Mouse (Mus musculus) cerebellum, postnatal 25 days (tissue): ENCODE data around the gene Slc41a3.
"Not testable (repeated sequence)": the region's sequence is repeated elsewhere in the genome, so short reads cannot be mapped to it uniquely, and the experiment has no call there.

Source experiments
- DNase-seq, 2 experiments: peaks; one replicate each; pipeline ENCODE4 v3.0.0; 2021; ENCODE audit warnings: mixed read lengths in 2 of 2

Gene Slc41a3

DNA sequence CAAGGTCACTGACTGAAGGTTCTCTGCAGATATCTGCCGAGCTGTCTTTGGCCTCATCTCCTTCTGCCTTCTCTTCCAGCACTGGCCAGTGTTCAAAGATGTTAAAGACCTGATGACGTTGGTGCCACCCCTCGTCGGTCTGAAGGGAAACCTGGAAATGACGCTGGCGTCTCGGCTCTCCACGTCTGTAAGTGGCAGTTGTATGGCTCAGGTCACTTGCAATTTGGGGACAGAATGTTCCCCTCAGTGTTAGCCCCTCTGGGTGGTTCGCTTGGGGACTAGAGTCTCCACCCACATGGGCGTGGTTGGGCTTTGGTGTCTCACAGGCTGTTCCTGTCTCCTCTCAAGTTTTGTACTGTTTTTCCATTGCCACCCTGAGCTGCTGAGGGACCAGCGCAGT lies 20.2 kb downstream of the Slc41a3 start:
- no peak for DNase-seq

DNA sequence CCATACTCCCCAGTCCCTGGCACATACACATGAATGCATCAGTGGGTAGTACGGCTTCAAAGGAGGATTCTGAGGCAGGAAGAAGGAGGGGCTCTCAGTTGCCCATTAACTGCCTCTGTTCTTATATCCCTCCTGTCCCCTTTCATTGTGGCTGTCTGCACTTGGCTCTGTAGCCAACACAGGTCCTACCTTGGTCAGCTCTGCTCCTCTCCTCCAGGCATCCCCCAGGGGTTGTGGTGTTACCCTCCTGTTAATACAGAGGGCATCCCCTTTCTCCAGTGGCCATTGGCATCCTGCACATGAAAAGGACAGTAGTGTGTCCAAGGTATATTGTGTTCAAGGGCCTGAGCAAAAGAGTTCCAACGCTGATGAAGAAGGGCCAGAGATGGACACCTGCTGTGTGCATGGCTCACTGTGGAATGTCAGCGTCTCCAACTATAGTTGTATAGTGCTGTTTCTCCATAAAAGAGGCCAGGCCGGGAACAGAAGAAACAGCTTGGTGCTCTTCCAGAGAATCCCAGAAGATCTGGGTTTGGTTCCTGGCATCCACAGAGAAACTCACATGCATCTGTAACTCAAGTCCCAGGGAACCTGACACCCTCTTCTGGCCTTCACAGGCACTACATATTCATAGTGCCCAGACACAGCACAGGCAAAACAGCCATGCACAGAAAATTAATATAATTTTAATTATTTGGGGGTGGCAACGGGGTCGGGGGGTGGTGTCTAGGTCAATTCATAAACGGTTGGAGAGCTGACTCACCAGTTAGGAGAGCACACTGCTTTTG lies 20.9 kb downstream of the Slc41a3 start:
- DNase-seq: no peak

DNA sequence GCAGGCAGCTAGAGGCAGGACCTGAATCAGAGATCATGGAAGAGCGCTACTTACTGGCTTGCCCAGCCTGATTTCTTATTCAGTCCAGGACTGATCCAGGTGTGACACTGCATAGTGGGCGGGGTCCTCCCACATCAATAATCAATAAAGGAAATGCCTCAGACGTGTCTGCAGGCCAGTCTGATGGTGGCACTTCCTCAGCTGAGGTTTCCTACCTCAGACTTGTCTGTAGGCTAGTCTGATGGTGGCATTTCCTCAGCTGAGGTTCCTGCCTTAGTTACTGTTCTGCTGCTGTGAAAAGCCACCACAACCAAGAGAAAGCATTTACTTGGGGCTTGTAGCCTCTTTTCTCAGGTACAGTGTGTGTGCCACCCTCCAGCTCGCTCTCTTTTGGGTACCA lies 23.0 kb downstream of the Slc41a3 start:
- no peak for DNase-seq

DNA sequence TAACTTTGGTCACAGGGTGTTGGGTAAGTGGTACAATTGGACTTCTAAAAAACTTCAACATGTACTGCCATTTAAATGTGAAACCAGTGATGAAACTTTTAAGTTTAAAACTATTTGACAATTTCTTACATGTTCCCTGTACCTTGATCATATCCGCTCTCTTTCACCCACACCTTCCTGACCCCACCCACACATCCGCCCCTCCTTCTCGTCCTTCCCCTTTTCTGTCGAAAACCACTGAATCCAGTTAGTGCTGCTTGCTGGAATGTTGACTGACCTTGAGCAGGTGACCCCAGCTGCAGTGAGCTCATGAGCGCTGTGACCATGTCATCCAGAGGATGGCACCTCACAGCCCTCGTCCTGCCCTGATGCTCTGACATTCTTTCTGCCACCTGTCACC lies 25.0 kb downstream of the Slc41a3 start:
- DNase-seq: no peak

- no peak for DNase-seq
These were observed 25.9 kb downstream of the Slc41a3 start for GRCm38 (mm10) chr6:90630427-90630826.

DNA sequence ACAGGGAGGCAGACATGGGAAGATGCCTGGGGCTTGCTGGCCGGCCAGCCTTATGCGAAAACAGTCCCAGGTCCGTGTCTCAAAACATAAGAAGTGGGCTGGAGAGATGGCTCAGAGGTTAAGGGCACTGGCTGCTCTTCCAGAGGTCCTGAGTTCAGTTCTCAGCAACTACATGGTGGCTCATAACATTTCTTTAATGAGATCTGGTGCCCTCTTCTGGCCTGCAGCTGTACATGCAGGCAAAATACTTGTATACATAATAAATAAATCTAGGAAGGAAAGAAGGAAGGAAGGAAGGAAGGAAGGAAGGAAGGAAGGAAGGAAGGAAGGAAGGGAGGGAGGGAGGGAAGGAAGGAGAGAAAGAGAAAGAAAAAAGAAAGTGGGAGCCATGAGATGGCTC lies 28.0 kb downstream of the Slc41a3 start:
- DNase-seq: not testable (repeated sequence)

DNA sequence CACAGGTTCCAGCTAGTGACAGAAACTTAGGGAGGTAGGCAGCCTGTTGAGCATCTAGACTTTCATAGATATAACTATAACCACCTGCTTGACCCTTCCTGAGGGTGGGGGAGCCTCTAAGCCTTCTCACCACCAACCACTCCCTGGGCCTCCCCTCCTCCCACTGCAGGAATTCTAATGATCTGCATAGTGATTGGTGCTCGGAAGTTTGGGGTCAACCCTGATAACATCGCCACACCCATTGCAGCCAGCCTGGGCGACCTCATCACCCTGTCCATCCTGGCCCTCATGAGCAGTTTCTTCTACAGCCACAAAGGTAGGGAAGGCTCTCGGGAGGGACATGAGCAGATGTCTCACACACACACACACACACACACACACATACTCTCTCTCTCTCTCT lies 30.6 kb downstream of the Slc41a3 start:
- DNase-seq: no peak

DNA sequence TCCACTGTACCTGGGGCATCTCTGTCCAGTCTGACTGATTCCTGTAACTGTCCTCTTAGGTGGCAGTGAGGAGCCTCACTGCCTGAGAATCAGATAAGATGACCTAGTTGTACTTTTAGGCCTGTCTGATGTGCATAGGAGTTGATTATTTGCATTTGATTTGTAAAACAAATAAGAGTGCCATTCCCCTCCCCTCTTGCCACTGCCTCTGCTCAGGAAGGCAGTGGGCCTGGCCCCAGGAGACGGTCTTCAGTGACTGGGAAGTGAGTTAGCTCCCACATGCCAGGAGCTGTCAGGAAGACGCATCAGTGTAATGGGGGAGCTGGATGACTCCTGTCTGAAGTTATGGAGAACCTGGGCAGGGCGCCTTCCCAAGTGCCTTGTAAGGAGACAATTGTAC lies 31.1 kb downstream of the Slc41a3 start:
- DNase-seq: no peak

GRCm38 (mm10) chr6:90643057-90643456 lies 38.5 kb downstream of the Slc41a3 start:
- no peak for DNase-seq

GRCm38 (mm10) chr6:90644965-90645364 lies 40.4 kb downstream of the Slc41a3 start:
- no peak for DNase-seq

- no peak for DNase-seq
These were observed 43.9 kb downstream of the Slc41a3 start for GRCm38 (mm10) chr6:90648391-90648790.

DNA sequence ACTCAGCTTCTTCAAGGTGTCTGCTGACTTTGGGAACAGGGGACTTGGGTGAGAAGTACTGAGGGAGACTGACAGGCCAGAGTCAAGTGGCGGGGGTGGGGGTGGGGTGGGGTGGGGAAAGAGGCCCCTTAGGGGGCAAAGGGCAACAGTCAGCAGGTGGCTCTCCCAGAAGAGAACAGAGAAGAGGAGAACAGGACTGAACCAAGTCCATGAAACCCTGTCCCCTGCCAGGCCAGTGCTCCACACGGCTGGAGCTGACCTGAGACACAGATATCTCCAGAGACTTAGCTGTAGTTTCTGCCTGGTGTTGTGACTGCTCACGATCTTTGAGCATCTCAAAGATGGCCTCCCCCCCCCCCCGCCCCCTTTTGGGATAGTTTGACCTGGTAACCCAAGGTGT lies 44.8 kb downstream of the Slc41a3 start:
- no peak for DNase-seq

- DNase-seq: no peak
These were observed 46.1 kb downstream of the Slc41a3 start for GRCm38 (mm10) chr6:90650634-90651033.

- peak; percentile 63 to 75 for DNase-seq
These were observed 49.2 kb downstream of the Slc41a3 start for GRCm38 (mm10) chr6:90653736-90654135.

GRCm38 (mm10) chr6:90656344-90656850 lies 51.9 kb downstream of the Slc41a3 start:
- peak in 1 of 2 experiments; percentile 58 for DNase-seq

- no peak for DNase-seq
These were observed 55.4 kb downstream of the Slc41a3 start for GRCm38 (mm10) chr6:90659913-90660312.

DNA sequence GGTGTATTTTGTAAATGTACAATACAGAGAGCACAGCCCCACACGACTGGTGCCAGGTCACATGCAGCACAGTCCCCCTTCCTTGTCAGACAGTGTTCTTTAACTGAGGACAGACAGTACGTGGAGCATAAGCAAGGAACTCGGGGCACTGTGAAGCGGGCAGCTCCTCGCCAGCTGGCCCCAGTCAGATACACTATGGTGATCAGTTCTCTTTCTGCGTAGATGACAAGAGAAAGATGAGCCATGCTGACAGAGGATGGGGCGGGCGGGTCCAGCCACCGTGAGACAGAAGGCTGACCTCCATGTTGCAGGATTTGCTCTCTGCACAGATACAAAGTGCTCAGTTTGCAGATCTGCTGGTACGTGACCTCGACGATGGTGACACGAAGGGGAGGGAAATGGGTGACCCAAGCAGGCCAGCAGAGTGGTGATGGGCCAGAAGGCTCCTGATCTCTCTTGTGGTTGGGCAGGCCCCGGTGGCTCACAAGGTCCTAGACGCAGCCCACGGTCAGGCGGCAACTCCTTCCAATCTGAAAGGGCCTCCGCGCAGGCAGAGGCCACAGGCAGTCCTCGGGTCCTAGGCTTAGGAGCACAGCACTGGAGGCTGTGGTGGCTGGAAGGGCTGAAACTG lies 56.0 kb downstream of the Slc41a3 start:
- no peak for DNase-seq

DNA sequence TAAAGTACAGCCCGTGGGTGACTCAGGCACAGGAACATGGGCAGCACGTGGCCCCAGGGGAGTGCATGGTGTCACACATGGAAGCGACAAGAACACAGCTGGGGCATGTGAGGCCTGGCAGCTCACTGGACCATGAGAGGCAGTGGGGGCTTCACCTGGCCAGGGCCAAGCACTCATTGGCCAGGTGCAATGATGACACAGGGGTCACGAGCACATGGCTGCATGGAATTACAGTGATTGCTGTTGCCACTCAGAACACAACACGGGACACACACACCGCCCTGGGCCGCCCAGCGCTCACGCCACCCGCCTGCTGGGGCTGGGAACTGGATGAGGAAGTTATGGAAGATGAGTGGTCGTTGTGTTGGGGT lies 56.5 kb downstream of the Slc41a3 start:
- DNase-seq: no peak

DNA sequence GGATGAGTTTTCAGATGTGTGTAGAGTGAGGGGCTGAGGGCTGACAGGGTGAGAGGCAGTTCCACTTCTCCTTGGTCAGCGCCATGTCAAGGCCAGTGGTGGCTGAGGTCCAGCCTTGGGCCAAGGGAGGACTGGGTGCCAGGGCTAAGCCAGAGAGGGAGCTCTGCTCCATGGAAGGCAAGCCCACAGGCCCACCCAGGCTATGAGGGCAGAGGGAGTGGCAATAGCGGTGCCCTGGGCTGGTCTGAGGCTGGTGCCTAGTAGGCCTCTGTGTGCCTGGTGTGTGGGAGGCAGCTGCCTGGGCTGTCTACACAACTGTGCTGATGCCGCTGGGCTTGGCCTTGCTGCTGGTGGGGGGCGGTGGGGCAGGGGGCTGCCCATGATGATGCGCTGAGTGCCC lies 57.6 kb downstream of the Slc41a3 start:
- DNase-seq: no peak

DNA sequence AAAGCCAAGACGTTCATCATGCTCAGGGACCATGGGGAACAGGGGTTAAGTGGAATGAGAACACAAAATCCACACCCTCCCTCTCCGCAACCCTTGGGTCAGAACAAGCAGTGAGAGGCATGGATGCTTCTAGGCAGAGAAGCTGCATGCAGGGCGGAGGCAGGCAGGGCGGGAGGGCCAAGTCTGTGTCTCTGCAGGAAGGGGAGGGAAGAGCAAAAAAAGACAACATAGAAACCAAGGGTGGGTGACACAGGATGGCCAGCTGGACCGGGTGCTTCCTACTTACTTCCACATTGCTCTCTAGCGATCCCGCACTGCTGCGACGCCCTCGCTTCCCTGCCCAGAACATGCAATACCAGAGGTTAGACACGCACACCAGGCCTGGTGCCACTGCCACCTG lies 59.2 kb downstream of the Slc41a3 start:
- DNase-seq: no peak

DNA sequence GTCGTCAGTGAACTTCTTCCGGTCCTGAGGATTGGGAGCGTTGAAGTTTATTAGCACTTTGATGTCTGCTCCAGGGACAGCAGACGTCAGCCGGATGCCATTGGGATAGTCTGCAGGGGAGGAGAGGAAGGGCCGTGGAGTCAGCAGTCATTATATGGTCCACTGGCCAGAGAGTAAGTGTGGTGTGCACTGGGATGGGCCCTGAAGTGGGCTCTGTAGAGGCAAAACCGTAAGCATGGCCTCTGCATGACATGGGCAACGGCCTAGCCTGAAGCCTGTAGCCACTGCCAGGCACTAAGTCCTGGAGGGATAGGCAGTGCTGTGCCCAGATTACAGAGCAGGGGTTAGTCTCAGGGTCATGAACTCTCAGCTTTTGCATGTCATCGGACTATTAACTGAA lies 64.2 kb downstream of the Slc41a3 start:
- no peak for DNase-seq

- no peak for DNase-seq
These were observed 74.2 kb downstream of the Slc41a3 start for GRCm38 (mm10) chr6:90678759-90679158.

DNA sequence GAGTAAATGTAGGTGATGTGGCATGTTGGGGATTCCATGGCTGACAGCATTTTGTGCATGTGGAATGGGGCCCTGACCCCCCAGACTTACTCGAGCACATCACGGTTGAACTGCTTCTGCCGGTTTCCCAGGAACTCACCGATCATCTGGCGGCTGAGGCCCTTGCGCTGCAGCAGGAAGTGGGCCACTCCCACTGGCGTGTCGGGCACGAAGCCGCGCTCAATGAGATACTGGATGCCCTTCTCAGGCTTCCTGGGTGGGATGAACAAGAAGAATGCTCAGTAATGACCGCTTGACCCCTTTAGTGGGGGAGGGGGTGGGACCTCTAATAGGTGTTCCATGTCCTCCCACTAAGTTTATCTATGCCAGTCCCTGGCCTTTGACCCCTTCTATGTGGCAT lies 75.9 kb downstream of the Slc41a3 start:
- no peak for DNase-seq

GRCm38 (mm10) chr6:90683831-90684532 lies 79.5 kb downstream of the Slc41a3 start:
- no peak for DNase-seq
